In genomic region chr7:45630064-45630907, GRCm38 (mm10) we compare ENCODE assay signal across 13 mouse cellular contexts. TPM values are rescaled to one million over a fixed set of nuclear protein-coding genes. Genes with fewer than 3 reads are reported as not detected.
DNase-seq lines count a peak whose midpoint lies in the region; ATAC-seq and TF ChIP-seq lines count a peak whose summit lies in the region.
"Had no signal": no experiment of that assay in that cellular context is flagged by ENCODE, and none has a peak within 500 bp of the region (broad histone marks: within the 10 kb centered on the region; RNA-seq: fewer than 3 reads in every experiment).

No protein-coding gene starts in this region.

- DNase-seq in kidney, postnatal 36 days: no peak
- DNase-seq in ES-E14 (ENCODE audit: low read depth, low spot score): no peak
- no peak for DNase-seq in embryonic facial prominence, embryonic 10.5 days (ENCODE audit: low spot score)
- peak; percentile 40 for DNase-seq in lung, postnatal 14 days
- no peak for DNase-seq in right cerebral cortex, adult 2 months (ENCODE audit: low spot score in 2 of 2)
- DNase-seq: thymus, postnatal 4 days had no signal

- no peak overlapping the region for H3K27ac ChIP-seq in kidney, embryonic 15.5 days
- no peak overlapping the region for H3K27ac ChIP-seq in ES-E14 (ENCODE audit: insufficient read depth, low read depth, low read length, poor library complexity, severe bottlenecking)
- no peak overlapping the region for H3K27ac ChIP-seq in embryonic facial prominence, embryonic 10.5 days (replicated peaks)
- H3K27ac ChIP-seq: liver, embryonic 14.5 days had no signal

- no peak overlapping the region for H3K4me3 ChIP-seq in kidney, embryonic 15.5 days (replicated peaks)
- H3K4me3 ChIP-seq in ES-E14 (ENCODE audit: insufficient read depth in 1 of 2, low read depth in 1 of 2, low read length in 2 of 2, poor library complexity in 1 of 2, severe bottlenecking in 1 of 2): peak overlapping the region; percentile 9 to 47; a peak in 2 of 4 replicates
- 0 out of 2 replicates have a peak overlapping the region, but pooled peaks have one; percentile 11 for H3K4me3 ChIP-seq in embryonic facial prominence, embryonic 10.5 days

- 73% methylated on average over 23 of the region's 23 CpGs for WGBS in kidney, embryonic 15.5 days
- 72% methylated on average over 23 of the region's 23 CpGs for WGBS in embryonic facial prominence, embryonic 10.5 days

- H3K4me1 ChIP-seq in kidney, embryonic 15.5 days: peaks cover 29% of the 10 kb centered on the region
- peaks cover 0 to 11% of the 10 kb centered on the region in 2 experiments; a peak in 1 of 4 replicates for H3K4me1 ChIP-seq in ES-E14 (ENCODE audit: control insufficient read depth in 2 of 2, insufficient read depth in 2 of 2, low read length in 2 of 2, poor library complexity in 1 of 2)
- H3K4me1 ChIP-seq in embryonic facial prominence, embryonic 10.5 days: peaks cover 23% of the 10 kb centered on the region

- in situ Hi-C loops in ES-E14 (cut with MboI; ENCODE audit: low sequenced_read_pairs in 2 of 2, unreplicated experiment in 2 of 2): no loop called here

- H3K4me2 ChIP-seq in kidney, embryonic 15.5 days: peak overlapping the region; percentile 28; the same call in 1 of the 2 replicates

- H3K27me3 ChIP-seq in kidney, embryonic 15.5 days: peaks cover 18% of the 10 kb centered on the region
- H3K27me3 ChIP-seq in embryonic facial prominence, embryonic 10.5 days (replicated peaks; ENCODE audit: low read depth, poor library complexity, severe bottlenecking): peaks cover 86% of the 10 kb centered on the region

- H3K9me3 ChIP-seq in kidney, embryonic 15.5 days (replicated peaks): no peaks in the 10 kb centered on the region
- no peaks in the 10 kb centered on the region for H3K9me3 ChIP-seq in ES-E14 (ENCODE audit: control insufficient read depth, insufficient read depth, low read depth, low read length)
- H3K9me3 ChIP-seq in embryonic facial prominence, embryonic 10.5 days: no peaks in the 10 kb centered on the region

- H3K36me3 ChIP-seq in kidney, embryonic 15.5 days: no peaks in the 10 kb centered on the region
- H3K36me3 ChIP-seq in ES-E14 (ENCODE audit: control insufficient read depth, insufficient read depth, low read length, poor library complexity, severe bottlenecking): no peaks in the 10 kb centered on the region
- H3K36me3 ChIP-seq in embryonic facial prominence, embryonic 10.5 days (replicated peaks): no peaks in the 10 kb centered on the region
- H3K36me3 ChIP-seq: G1E had no signal

- no peak overlapping the region for H3K9ac ChIP-seq in kidney, embryonic 15.5 days
- H3K9ac ChIP-seq in ES-E14 (ENCODE audit: insufficient read depth, low read depth, low read length, poor library complexity, severe bottlenecking): no peak overlapping the region
- H3K9ac ChIP-seq: liver, embryonic 14.5 days had no signal

- ATAC-seq in kidney, embryonic 15.5 days (replicated peaks; ENCODE audit: low FRiP score): no peak
- no peak for ATAC-seq in erythroblast, adult 5-6 weeks (replicated peaks; ENCODE audit: low FRiP score, poor library complexity, severe bottlenecking)

TF ChIP-seq in ES-E14, 5 proteins besides CTCF, POLR2A, EP300 and RAD21:
- peak; percentile 90 for TF ChIP-seq HCFC1 (IDR thresholded peaks at IDR 0.05; ENCODE audit: borderline replicate concordance, insufficient read depth, low read length)
- TF ChIP-seq CHD2 (IDR thresholded peaks at IDR 0.05; ENCODE audit: low read depth, low read length): no peak

RNA-seq across cellular contexts. Expression of gene Rasip1, which starts 3.0 kb away (rescaled TPM):
- 16.1 and 18.0 TPM in 2 replicates for polyA plus RNA-seq in kidney, embryonic 15.5 days (2015; fragmentation: Nextera tagmentation; extraction: Ambion mirVana)
- total RNA-seq in ES-E14 (2012; rRNA removed): 5.3 and 8.6 TPM in 2 replicates
- polyA plus RNA-seq in embryonic facial prominence, embryonic 10.5 days (2016; fragmentation: Nextera tagmentation; extraction: Ambion mirVana): 6.5 and 6.8 TPM in 2 replicates
- not detected in 2 replicates for total RNA-seq in erythroblast, adult 5-6 weeks (2015; ENCODE audit: low replicate concordance)
- not detected in 2 replicates for total RNA-seq in erythroblast, adult 5-6 weeks (2017; ENCODE audit: low replicate concordance)
- total RNA-seq: hematopoietic stem cell, adult 5-6 weeks had no signal

RNA-seq across cellular contexts. Expression of gene Izumo1, which starts 8.7 kb away (rescaled TPM):
- 0.14 and 0.17 TPM in 2 replicates for polyA plus RNA-seq in kidney, embryonic 15.5 days (2015; fragmentation: Nextera tagmentation; extraction: Ambion mirVana)
- total RNA-seq in ES-E14 (2012; rRNA removed): 0.31 and 0.63 TPM in 2 replicates
- 0.07 and 0.10 TPM in 2 replicates for polyA plus RNA-seq in embryonic facial prominence, embryonic 10.5 days (2016; fragmentation: Nextera tagmentation; extraction: Ambion mirVana)
- not detected in 2 replicates for total RNA-seq in erythroblast, adult 5-6 weeks (2015; ENCODE audit: low replicate concordance)
- total RNA-seq in erythroblast, adult 5-6 weeks (2017; ENCODE audit: low replicate concordance): not detected in 2 replicates
- total RNA-seq: hematopoietic stem cell, adult 5-6 weeks; left cerebral cortex, postnatal 10 days had no signal

RNA-seq across cellular contexts. Expression of gene Mamstr, which starts 9.5 kb away (rescaled TPM):
- 7.5 and 9.0 TPM in 2 replicates for polyA plus RNA-seq in kidney, embryonic 15.5 days (2015; fragmentation: Nextera tagmentation; extraction: Ambion mirVana)
- total RNA-seq in ES-E14 (2012; rRNA removed): 0.71 and 0.74 TPM in 2 replicates
- 1.3 and 3.1 TPM in 2 replicates for polyA plus RNA-seq in embryonic facial prominence, embryonic 10.5 days (2016; fragmentation: Nextera tagmentation; extraction: Ambion mirVana)
- not detected in 2 replicates for total RNA-seq in erythroblast, adult 5-6 weeks (2015; ENCODE audit: low replicate concordance)
- total RNA-seq in erythroblast, adult 5-6 weeks (2017; ENCODE audit: low replicate concordance): not detected in 2 replicates
- total RNA-seq: G1E; hematopoietic stem cell, adult 5-6 weeks had no signal
- polyA plus RNA-seq: G1E had no signal

RNA-seq across cellular contexts. Expression of gene Fut1, which starts 13.2 kb away (rescaled TPM):
- 0.06 and 0.21 TPM in 2 replicates for polyA plus RNA-seq in kidney, embryonic 15.5 days (2015; fragmentation: Nextera tagmentation; extraction: Ambion mirVana)
- 0.49 and 2.5 TPM in 2 replicates for total RNA-seq in ES-E14 (2012; rRNA removed)
- polyA plus RNA-seq in embryonic facial prominence, embryonic 10.5 days (2016; fragmentation: Nextera tagmentation; extraction: Ambion mirVana): 0.07 and 0.44 TPM in 2 replicates
- total RNA-seq in erythroblast, adult 5-6 weeks (2015; ENCODE audit: low replicate concordance): not detected in 2 replicates
- total RNA-seq in erythroblast, adult 5-6 weeks (2017; ENCODE audit: low replicate concordance): not detected in 2 replicates
- total RNA-seq: adrenal gland, adult 18-20 months had no signal
- polyA plus RNA-seq: G1E; liver, embryonic 14.5 days had no signal

RNA-seq across cellular contexts. Expression of gene Fgf21, which starts 15.0 kb away (rescaled TPM):
- polyA plus RNA-seq in kidney, embryonic 15.5 days (2015; fragmentation: Nextera tagmentation; extraction: Ambion mirVana): 0.32 TPM in 1 of 2 replicates, not detected in the other
- total RNA-seq in ES-E14 (2012; rRNA removed): 0.67 and 1.1 TPM in 2 replicates
- polyA plus RNA-seq in embryonic facial prominence, embryonic 10.5 days (2016; fragmentation: Nextera tagmentation; extraction: Ambion mirVana): not detected in 2 replicates
- total RNA-seq in erythroblast, adult 5-6 weeks (2015; ENCODE audit: low replicate concordance): not detected in 2 replicates
- total RNA-seq in erythroblast, adult 5-6 weeks (2017; ENCODE audit: low replicate concordance): not detected in 2 replicates
- total RNA-seq: hematopoietic stem cell, adult 5-6 weeks; left cerebral cortex, postnatal 10 days had no signal
- polyA plus RNA-seq: G1E; liver, embryonic 14.5 days had no signal
